Mouse (Mus musculus): ENCODE measurements around the gene Lias. TPM values are rescaled to one million over a fixed set of nuclear protein-coding genes. Genes with fewer than 3 reads are reported as not detected.

The Lias gene
- 2.3 and 2.4 TPM in 2 replicates for polyA plus RNA-seq (2012; rRNA removed)

DNA sequence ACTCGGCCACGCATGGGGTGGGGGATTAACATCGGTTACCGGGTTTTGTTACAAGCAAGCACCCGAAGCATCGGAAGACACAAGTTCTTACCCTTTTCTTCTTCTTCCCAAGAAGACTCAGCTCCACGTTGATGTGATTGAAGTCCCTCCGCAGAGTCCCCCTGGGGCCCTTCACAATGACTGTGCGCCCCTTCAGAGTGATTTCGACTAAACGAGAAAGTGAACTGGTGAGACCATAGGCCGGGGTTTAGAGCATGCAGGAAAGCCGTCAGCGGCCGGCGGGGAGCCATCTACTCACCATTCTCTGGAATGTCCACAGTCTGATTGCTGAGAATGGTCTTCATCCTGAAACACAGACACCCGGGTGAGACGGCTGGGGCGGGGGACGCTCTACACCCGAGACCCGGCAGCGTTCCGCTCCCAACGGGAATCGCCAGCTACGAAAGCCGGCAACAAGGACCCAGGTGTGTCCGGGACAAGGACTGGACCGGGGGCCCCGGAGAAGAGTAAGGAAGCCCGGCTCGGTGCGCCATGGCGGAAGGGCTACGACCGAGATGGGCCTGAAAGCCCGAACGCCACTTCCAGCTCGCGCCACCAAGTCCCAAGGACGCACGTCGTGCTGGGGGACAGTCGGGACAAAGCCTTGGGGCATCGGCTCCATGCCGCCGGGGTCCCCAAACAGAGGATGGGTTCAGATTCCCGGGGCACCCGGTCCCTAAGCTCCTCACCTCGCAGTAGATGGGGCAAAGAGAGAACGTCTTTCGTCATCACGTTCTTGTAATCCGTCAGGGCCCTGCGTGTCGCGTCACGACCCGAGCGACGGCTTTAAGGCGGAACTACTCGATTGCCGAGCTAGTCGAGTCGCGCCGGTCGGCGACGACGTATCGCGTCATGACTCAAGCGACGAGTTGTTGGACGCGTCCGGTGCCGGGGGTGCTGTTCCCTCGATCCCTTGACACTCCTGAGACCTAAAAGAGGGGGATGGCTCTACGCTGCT is at the start of gene Lias, which contains the start of gene Rpl9:
Lias (plus strand) TSS at position 850 of the 997 bp plus-strand sequence.
Rpl9 (minus strand) TSS at position 797 of the 997 bp plus-strand sequence.

DNA sequence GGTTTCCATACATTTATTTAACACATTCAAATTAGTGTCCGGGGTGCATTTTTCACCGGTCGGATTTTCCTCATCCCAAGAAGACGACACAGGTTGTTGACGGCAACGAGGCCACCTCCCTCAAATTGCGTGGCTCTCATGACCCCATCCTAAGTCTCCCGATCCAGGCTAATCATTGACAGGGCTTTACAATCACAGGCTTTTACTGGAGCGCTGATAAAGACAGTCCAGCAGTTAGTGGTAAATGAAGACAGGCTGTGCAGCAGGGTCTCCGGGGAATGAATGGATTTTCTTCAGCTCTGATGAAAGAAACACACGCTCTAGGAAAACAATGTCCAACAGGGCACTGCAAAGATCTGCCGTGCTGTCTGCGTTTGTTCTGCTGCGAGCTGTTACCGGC is 43.1 kb upstream of the Lias start, which contains the start of gene Klb:
Klb (plus strand) TSS at position 147 of the 400 bp plus-strand sequence.

GRCm38 (mm10) chr5:65435806-65436561 is 44.7 kb downstream of the Lias start, which contains the start of gene Ugdh:
Gene Ugdh (minus strand): TSS chr5:65435949.

Other genes starting within 250 kb of the Lias start
- 0.47 and 0.76 TPM in 2 replicates for gene Wdr19, start 191.8 kb upstream of the Lias start, polyA plus RNA-seq (2012; rRNA removed)
- gene Rfc1, start 55.8 kb upstream of the Lias start, polyA plus RNA-seq (2012; rRNA removed), result 1.1 and 1.9 TPM in 2 replicates
- gene Klb, start 43.2 kb upstream of the Lias start, polyA plus RNA-seq (2012; rRNA removed), result 0.11 and 0.35 TPM in 2 replicates
- gene Rpl9, start 53 bp upstream of the Lias start, polyA plus RNA-seq (2012; rRNA removed), result 21.7 and 25.7 TPM in 2 replicates
- 12.9 and 18.6 TPM in 2 replicates for gene Ugdh, start 44.5 kb downstream of the Lias start, polyA plus RNA-seq (2012; rRNA removed)
- not detected in 2 replicates for gene Gm43552, start 101.3 kb downstream of the Lias start, polyA plus RNA-seq (2012; rRNA removed)
- 80.7 and 97.3 TPM in 2 replicates for gene Smim14, start 145.7 kb downstream of the Lias start, polyA plus RNA-seq (2012; rRNA removed)
- 1.8 and 4.7 TPM in 2 replicates for gene Ube2k, start 145.7 kb downstream of the Lias start, polyA plus RNA-seq (2012; rRNA removed)